Mouse (Mus musculus): Measurements from ENCODE around the gene Sept10. TPM values are rescaled to one million over a fixed set of nuclear protein-coding genes. Genes with fewer than 3 reads are reported as not detected.

The Sept10 gene
- 15.8 and 16.4 TPM in 2 replicates for polyA plus RNA-seq (2015; fragmentation: Nextera tagmentation; extraction: Ambion mirVana)

DNA sequence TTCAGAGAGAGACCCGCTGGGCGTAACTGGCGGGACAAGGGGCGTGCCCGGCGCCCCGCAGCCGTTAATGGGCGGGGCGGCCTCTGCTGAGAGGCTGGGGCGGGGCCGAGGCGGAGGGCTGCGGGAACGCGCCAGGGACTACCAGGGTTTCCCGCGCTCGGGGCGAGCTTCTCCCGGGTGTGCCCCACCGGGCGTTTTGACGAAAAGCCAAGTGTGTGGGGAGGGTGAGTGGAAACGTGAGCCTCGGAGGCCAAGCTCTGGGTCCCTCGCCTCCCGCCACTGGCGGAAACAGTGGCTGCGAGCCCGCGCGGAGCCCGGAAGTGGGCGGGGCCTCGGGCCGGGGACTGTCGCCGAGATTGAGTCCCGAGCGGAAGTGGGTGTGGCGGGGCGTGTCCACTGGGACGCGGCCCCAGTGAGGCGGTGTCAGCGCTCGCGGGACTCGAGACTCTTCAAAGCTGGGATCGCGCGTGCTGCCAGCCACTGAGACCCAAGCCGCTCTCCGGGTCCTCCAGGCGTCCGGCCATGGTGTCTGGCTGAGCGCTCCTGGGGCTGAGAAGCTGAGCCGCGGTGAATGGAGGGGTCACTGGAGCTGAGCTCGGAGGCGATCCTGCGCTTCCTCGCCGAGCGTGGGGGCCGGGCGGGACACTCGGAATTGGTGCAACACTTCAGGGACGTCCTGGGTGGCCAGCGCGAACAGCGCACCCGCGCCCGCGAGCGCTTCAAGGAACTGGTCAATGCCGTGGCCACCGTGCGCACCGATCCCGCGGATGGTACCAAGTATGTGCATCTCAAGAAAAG is at the start of gene Sept10, which contains the start of gene Sowahc:
Gene Sept10 (minus strand): TSS at position 375 of the 798 bp plus-strand sequence.
Gene Sowahc (plus strand): TSS at position 481 of the 798 bp plus-strand sequence.
- DNase-seq (ENCODE audit: low spot score): peak; percentile 95

DNA sequence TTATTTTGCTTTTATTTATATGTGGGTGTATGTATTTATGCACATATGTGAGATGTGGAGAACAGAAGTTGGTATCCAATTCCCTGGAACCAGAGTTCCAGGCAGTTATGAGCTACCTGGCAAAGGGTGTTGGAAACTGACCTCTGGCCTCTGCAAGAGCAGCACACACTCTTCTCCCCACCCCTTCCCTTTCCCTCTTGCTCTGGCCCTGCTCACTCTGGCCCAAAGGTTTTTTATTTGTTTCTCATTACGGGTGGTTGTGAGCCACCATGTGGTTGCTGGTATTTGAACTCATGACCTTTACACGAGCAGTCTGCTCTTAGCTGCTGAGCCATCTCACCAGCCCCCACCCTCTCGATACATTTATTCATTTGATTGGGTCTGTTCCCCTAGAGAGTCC is 47.1 kb upstream of the Sept10 start:
- no peak for DNase-seq (ENCODE audit: low spot score)

DNA sequence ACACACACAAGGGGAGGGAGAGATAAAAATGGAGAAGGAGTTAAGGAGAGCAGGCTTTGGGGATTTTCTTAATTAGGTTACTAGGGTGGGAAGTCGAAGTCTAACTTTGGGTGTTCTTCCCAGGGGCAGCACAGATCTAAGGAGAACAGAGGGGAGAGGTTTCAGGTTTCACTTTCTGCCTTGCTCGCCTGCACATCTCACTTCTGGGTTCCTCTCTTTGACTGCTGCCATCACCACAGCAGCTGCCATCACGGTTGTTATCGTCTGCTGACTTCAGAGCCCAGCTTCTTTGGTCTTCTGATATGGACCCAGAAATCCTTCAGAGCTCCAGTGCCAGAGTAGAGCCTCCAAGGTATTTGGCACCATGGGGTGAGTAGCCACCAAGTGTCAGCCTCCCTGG is 46.5 kb upstream of the Sept10 start:
- no peak for DNase-seq (ENCODE audit: low spot score)

DNA sequence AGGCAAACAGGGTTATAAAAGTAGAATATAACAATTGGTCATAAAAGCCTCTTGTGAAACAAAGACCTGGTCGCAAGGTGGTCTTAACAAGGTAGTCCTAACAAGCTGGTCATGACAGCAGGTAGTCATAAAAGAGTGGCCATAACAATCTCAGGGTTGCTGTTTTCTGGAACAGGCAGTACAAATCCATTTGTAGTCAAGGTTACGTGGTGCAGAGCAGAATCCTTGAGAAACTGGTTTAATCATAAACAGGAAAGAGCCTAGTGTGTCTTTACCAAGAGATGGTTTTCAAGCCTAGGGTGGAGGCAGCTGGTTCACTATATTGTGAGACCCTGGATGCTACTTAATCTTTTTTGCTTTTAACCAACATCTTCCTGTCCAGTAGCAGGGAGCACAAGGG is 45.6 kb upstream of the Sept10 start:
- DNase-seq (ENCODE audit: low spot score): no peak

DNA sequence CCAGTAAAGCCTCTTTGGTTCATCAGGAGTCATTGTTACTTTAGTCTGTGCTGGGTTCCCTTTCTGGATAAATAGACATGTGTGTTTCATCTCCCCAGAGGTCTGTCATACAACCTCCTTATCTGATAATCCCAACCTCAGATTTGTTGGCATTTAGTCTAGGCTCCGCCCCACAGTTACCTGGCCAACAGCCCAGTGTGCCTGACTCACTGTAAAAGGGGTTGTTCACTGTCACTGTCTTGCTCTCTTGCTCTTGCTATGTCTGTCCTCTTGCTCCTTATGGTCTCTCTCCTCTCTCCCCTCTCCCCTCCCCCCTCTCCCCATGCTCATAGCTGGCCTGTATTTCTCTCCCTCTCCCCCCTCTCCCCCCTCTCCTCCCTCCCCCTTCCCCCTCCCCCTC is 44.5 kb upstream of the Sept10 start:
- DNase-seq (ENCODE audit: low spot score): no peak

DNA sequence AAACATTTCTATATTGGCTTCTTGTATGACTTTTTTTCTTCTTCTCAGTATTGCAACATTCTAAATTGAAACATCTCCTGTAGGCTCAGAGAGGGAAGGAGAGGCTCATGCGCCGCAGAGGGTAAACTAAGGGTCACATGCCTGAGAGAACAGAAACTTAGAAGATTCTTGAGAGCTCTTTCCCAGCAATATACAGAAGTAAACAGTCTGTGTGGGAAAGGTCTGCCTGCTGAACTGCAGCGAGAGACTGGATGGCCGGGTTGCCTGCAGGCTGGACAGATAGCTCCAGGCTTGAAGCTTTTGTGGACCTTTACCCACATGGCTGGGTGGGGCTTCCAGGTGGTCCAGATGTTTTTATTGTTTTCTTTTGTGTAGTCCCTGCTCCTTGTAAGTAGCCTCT is 44.0 kb upstream of the Sept10 start:
- no peak for DNase-seq (ENCODE audit: low spot score)

DNA sequence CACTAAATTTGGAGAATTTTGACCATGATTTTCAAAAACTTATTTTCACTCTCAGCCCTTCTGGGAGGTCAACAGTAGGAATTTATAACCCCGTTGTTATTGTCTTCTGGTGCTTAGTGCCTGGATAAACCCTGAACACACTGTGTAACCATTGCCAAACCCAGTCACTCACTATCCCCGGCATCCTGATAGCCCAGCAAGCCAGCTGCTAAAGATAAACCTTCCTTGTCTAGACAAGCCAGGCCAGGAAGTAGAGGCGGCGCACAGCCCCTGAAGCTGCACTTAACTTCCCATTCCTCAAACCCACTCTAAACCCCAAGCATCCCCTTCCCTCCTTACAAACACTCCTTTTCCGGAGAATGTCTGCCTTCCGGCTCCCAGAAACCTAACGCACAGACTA is 43.4 kb upstream of the Sept10 start:
- DNase-seq (ENCODE audit: low spot score): no peak

DNA sequence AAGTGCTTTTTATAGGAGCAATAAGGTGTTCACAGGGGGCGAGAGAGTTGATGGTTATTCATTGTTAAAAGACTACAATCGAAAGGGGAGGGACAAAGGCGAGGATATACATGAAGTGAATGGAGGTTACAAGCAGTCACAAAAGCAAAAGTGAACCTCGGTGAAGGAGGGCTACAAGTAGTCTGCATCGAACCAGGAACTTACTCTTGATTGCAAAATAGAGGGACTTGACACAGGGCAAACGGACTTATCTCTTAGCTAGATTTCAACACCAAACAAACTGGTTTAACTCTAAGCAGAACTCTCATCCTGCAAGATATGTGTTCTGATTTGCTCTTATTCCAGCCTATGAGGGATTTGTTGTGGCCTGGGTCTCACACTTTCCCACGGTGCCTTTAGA is 41.3 kb upstream of the Sept10 start:
- DNase-seq (ENCODE audit: low spot score): no peak

DNA sequence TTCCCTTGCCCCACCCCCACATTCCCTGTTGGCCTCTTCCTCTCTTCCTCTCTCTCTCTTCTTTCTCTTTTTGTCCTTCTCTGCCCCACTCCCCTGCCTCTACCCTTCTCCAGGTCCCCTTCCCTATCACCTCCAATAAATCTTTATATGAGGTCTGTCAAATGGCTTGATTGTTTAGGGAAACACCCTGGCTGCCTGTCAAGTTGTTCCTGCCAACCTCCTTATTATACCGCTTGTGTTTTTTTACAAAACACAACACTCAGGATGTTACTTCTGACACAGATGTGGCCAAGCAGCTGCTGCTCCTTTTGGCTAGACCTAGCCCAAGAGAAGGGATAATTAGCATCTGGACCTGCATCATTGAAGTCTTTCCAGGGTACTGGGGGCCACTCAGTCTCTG is 40.4 kb upstream of the Sept10 start:
- no peak for DNase-seq (ENCODE audit: low spot score)

DNA sequence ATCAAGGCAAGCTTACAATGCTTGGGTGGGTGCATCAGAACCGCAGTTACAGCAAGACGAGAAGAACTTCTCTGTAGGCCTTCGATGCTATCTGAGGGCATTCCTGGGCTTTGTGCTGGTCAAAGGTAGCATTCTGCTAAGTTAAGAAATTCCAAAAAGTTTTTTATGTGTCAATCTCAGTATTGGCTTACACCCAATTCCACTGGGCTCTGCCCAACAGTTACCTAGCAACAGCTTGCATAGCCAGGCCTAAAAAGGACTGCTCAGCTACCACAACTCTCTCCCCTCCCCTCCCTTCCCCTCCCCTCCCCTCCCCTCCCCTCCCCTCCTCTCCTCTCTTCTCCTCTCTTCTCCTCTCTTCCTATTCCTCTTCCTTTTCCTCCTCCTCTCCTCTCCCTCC is 40.0 kb upstream of the Sept10 start:
- no peak for DNase-seq (ENCODE audit: low spot score)

DNA sequence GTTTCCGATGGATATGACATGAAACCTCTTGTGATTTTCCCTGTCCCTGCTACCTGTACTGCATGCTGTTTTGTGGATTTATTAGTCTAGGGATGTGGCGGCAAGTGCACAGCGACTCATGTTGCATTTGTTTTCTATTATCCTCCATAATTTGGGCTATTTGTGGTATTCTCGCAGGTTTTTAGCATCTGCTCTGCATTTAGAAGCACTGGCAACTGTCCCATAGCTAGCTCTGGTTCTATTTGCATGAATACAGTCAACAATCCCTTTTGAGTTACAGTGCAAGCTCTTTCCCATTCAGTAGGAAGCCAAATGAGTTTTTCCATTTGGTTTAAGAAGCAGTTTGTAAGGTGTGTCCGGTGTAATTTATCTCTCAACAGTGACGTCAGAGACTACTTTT is 37.9 kb upstream of the Sept10 start:
- DNase-seq (ENCODE audit: low spot score): no peak

DNA sequence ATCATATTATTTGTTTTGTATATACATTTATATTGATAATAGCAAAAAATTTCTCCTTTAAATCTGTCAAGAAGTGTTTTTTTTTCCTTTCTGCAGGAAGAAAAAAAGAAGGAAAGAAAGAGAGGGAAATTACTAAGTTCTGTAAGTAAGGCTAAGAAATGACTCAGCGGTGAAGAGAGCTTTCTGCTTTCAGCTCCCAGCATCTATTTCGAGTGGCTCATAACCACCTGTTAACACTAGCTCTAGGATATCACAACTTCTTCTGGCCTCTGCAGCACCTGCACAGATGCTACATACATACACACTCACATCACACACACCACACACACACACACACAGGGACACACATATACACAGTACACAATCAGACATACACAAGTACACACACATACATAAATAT is 34.9 kb upstream of the Sept10 start:
- no peak for DNase-seq (ENCODE audit: low spot score)

DNA sequence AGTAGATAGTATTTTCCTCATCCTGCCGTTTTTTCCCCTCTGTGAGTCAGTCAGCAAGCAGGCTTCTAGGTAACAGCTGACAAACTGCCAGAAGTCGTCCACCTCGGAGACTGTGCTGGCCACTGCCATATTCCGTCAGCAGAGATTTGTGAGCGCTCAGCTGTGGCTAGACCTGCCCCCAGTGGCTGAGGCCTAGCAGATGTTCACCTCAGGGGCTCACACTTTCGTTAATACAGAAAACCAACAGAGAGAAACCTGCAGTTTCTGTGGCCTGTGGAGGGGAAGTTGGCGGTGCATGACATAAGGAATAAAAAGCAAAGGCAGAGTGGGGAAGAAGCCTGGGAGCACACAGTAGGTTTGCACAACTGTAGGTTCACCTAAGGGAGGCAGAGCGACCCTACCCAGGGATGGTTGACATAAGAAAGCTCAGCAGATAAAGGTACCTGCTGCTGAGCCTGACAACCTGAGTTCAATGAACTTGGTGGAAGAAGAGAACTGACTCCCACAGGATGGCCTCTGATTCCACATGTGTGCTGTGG is 32.0 kb upstream of the Sept10 start:
- no peak for DNase-seq (ENCODE audit: low spot score)

DNA sequence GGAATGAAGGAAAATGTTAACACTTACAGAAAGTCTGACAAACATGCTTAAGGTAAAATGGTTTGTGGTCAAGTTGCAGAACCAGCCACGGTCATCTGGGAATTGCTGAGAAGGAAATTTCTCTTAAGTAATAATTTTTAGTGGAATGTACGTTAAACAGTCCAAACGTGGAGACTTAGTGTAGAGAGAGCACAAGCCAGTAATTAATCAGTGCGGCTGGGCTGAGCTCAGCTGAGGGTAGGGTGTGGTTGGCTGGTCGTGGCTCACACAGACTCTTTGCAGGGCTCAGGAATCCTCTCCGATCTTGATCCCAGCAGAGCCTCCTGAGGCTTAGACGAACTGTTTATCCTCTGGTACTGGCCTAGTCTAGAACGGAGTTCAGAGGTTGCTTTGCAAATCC is 30.7 kb upstream of the Sept10 start:
- no peak for DNase-seq (ENCODE audit: low spot score)

DNA sequence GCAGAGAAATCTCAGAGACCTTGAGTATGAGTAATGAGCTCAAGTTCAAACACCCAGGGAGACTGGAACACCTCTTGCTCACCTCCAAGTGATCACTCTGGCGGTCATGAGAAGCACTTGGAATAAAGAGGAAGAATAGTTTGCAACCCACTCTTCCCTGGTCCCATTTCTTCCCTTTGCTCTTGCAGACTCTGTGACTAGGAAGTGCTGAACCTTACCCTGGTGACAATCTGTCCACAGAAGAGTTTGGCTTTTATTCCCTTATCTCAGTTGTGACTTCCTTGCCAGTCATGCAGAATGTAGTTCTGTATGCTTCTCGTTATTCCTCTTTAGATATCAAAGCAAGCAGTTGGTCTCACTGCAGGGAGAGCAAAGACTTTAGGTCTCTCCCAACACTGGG is 30.3 kb upstream of the Sept10 start:
- DNase-seq (ENCODE audit: low spot score): no peak

DNA sequence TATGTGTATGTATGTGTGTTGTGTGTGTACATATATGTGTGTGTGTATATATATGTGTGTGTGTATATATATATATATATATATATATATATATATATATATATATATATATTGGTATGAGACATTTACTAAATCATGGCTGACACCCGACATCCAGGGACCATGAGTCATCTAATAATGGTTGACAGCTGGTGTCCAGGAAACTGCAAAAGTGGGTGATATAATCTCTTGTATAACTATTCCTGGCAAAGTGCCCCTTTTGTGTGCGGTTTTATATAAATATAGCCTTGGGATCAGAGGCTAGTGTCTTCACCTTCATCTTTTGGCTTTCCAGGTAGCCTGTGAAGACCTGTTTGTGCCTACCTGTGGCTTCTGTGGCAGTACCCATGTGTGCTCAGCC is 29.0 kb upstream of the Sept10 start:
- DNase-seq (ENCODE audit: low spot score): no peak

DNA sequence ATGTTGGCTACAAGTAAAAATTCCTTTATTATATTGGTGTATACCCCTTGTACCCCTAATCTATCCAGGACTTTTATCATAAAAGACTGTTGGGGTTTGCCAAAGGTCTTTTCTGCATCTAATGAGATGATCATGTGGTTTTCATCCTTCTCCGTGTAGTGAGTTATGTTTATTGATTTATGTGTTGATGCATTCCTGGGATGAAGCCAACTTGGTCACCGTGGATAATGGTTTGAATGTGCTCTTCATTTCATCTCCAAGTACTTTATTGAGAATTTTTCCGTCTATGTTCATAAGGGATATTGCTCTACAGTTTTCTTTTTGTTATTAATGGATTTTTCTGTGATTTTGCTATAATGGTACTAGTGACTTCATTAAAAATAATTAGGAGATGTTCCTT is 27.9 kb upstream of the Sept10 start:
- no peak for DNase-seq (ENCODE audit: low spot score)

DNA sequence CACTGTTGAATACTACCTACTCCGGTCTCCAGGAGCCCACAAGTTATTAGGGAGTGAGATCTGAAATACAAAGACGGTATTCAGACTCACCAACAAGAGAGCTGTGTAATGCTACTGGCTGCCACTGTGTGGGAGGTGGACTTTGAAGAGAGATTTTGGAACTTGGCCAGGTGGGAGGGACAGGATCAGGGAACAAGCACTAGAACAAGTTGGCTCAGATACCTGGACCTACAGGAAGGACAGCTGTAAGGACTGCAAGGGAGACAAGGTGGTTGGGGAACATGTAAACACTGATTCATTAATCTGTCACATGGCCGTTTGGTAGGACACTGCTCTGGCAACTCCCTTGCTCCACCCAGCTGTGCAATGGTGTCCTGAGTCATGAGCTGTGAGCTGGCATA is 19.5 kb upstream of the Sept10 start:
- no peak for DNase-seq (ENCODE audit: low spot score)

DNA sequence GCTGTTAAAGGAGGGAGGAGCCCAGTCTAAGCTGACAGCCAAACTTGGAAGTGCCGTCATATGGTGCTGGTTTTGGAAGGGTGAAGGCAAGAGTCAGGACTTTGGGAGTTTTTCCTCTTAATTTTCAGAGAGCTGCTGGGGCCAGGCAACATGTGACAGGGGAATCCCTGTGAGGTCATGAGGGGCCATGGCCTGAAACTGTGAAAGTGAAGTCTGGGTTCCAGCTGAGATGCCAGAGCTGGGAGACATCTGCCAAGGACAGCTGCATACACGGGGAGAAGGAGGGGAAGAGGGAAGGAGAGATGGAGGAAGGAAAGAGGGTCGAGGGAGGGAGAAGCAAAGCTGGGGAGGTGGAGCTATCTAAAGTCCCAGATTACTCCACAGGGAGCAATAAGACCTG is 16.1 kb upstream of the Sept10 start:
- DNase-seq (ENCODE audit: low spot score): no peak

DNA sequence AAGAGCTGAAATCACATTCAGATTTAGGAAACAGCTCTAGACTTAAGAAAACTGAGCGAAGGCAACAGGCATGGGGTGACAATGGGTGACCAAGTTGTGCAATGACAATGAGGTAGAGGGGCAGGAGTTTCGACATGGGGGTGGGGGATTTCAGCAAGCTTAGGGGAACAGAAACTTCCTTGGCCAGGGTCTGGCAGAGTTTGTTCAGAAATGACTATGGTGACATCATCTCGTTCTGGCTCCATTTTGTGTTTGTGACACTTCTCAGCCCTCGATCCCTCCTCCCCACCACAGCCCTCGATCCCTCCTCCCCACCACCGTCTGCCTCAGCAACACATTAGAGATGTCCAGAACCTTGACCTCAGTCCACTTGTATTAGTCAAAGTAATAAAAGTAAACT is 14.8 kb upstream of the Sept10 start:
- DNase-seq (ENCODE audit: low spot score): no peak

DNA sequence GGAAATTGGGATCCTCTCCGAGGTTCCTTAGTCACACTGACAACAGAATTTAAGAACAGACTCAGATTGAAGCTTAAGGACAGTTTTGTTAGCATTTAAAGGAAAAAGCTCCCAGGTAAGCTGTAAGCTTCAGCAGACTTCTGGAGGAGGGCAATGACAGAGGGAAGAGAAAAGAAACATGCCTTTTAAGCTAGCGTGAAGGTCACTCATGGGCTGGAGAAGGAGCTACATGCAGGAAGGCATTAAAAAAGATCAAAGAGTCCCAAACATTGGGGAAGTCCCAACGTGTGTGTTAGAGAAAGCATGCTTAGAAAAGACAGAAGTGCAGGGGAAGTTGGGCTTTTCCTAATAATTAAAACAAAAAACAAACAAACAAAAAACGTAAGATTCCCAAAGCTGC is 14.2 kb upstream of the Sept10 start:
- no peak for DNase-seq (ENCODE audit: low spot score)

DNA sequence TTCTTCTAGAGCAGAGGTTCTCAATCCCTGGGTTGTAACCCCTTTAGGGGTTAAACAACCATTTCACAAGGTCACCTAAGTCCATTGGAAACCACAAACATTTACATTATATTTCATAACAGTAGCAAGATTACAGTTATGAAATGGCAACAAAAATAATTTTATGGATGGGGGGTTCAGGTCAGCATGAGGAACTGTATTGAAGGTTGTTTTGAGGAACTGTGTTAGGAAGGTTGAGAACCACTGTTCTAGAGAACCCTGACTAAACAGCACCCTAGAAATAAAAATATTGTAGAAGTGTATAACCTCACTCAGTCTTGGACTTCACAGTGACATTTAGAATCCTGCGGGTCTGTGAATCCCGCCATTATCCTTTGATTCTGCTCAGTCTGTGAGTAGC is 13.6 kb upstream of the Sept10 start:
- DNase-seq (ENCODE audit: low spot score): no peak

DNA sequence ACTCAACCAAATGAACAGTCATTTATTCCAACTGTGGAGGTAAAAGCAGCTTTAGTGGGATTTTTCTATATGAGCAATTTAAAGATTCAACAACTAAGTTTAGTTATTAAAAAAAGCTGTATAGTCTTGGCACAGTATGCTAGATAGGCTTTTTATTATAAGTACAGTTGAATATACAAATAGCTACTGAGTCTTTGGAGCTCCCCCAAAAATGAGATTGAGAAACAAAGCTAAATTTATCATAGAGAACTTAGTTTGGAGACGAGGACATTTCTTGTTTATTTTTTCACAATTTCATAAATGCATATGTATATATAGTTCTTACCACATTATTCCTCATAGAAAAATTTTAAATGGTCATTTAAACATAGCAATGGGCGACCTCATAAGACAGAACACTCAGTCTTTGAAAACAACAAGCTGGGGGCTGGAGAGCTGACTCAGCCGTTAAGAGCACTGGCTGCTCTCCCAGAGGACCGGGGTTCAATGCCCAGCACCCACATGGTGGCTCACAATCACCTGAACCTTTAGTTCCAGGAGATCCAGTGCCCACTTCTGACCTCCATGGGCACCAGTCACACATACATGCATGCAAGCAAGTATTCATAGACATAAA is 7.7 kb upstream of the Sept10 start:
- DNase-seq (ENCODE audit: low spot score): no peak
